In genomic region chr12:31633970-31634342, GRCm38 (mm10) we compare ENCODE assay signal across 8 mouse cellular contexts. TPM values are rescaled to one million over a fixed set of nuclear protein-coding genes. Genes with fewer than 3 reads are reported as not detected.
A peak's percentile ranks its signal among the peaks of the same experiment; 100 is the strongest.
DNase-seq lines count a peak whose midpoint lies in the region; ATAC-seq and TF ChIP-seq lines count a peak whose summit lies in the region.

No protein-coding gene starts in this region.

- no peaks in the 10 kb centered on the region for H3K9me3 ChIP-seq in ES-E14 (ENCODE audit: control insufficient read depth, insufficient read depth, low read depth, low read length)
- H3K9me3 ChIP-seq in erythroblast, embryonic 14.5 days (ENCODE audit: control insufficient read depth, low read length), result no peaks in the 10 kb centered on the region
- no peaks in the 10 kb centered on the region for H3K9me3 ChIP-seq in hindbrain, embryonic 15.5 days
- H3K9me3 ChIP-seq in lung, postnatal 0 days (ENCODE audit: low read length), result no peaks in the 10 kb centered on the region

- H3K4me2 ChIP-seq in hindbrain, embryonic 15.5 days, result peak overlapping the region; percentile 84
- H3K4me2 ChIP-seq in lung, postnatal 0 days (replicated peaks; ENCODE audit: low read depth, low read length), result peak overlapping the region; percentile 77

- no peak for TF ChIP-seq EP300 in lung, postnatal 0 days (IDR thresholded peaks at IDR 0.05)

- WGBS in hindbrain, embryonic 15.5 days, result 9% methylated on average over 13 of the region's 13 CpGs
- 9% methylated on average over 13 of the region's 13 CpGs for WGBS in lung, postnatal 0 days

- TF ChIP-seq CTCF in lung, postnatal 0 days (IDR thresholded peaks at IDR 0.05), result no peak

- in situ Hi-C loops in ES-E14 (cut with MboI; ENCODE audit: low sequenced_read_pairs in 2 of 2, unreplicated experiment in 2 of 2), result no loop called here

- peak; percentile 6 for DNase-seq in gastrocnemius, postnatal 10 days
- DNase-seq in gastrocnemius, postnatal 14 days, result no peak
- DNase-seq in ES-E14 (ENCODE audit: low read depth, low spot score), result peak; percentile 26
- peak; percentile 40 for DNase-seq in lung, postnatal 0 days (ENCODE audit: low spot score)
- DNase-seq in spleen, adult 18-20 months, result peak; percentile 5 to 34
- no peak for DNase-seq in yolk sac, embryonic 10.5 days (ENCODE audit: low spot score)

- peak overlapping the region; percentile 72 to 73 for H3K4me3 ChIP-seq in ES-E14 (ENCODE audit: insufficient read depth in 1 of 2, low read depth in 1 of 2, low read length in 2 of 2, poor library complexity in 1 of 2, severe bottlenecking in 1 of 2)
- peak overlapping the region; percentile 79 for H3K4me3 ChIP-seq in erythroblast, embryonic 14.5 days (replicated peaks)
- peak overlapping the region; percentile 56 for H3K4me3 ChIP-seq in hindbrain, embryonic 15.5 days
- H3K4me3 ChIP-seq in lung, postnatal 0 days (ENCODE audit: low read depth, low read length), result peak overlapping the region; percentile 56

- peak overlapping the region; percentile 88 for H3K9ac ChIP-seq in ES-E14 (ENCODE audit: insufficient read depth, low read depth, low read length, poor library complexity, severe bottlenecking)
- peak overlapping the region; percentile 68 for H3K9ac ChIP-seq in hindbrain, embryonic 15.5 days
- peak overlapping the region; percentile 68 for H3K9ac ChIP-seq in lung, postnatal 0 days (replicated peaks; ENCODE audit: low read depth)

- H3K4me1 ChIP-seq in ES-E14 (ENCODE audit: control insufficient read depth in 2 of 2, insufficient read depth in 2 of 2, low read length in 2 of 2, poor library complexity in 1 of 2), result peaks cover 0 to 4% of the 10 kb centered on the region in 2 experiments; a peak in 1 of 4 replicates
- peaks cover 23% of the 10 kb centered on the region for H3K4me1 ChIP-seq in erythroblast, embryonic 14.5 days (ENCODE audit: control insufficient read depth)
- peaks cover 17% of the 10 kb centered on the region for H3K4me1 ChIP-seq in hindbrain, embryonic 15.5 days (replicated peaks)
- no peaks in the 10 kb centered on the region; the same call in 1 of the 2 replicates for H3K4me1 ChIP-seq in lung, postnatal 0 days (ENCODE audit: insufficient read depth, low read depth, low read length)

- H3K36me3 ChIP-seq in ES-E14 (ENCODE audit: control insufficient read depth, insufficient read depth, low read length, poor library complexity, severe bottlenecking), result no peaks in the 10 kb centered on the region
- H3K36me3 ChIP-seq in erythroblast, embryonic 14.5 days (ENCODE audit: control insufficient read depth), result peaks cover 9% of the 10 kb centered on the region
- H3K36me3 ChIP-seq in hindbrain, embryonic 15.5 days, result no peaks in the 10 kb centered on the region
- H3K36me3 ChIP-seq in lung, postnatal 0 days (ENCODE audit: insufficient read depth, low read length), result no peaks in the 10 kb centered on the region

- intact Hi-C loops in gastrocnemius, postnatal 14 days (cut with DNase I; ENCODE audit: low total_unique reads), result no loop called here

- H3K27me3 ChIP-seq in erythroblast, embryonic 14.5 days (ENCODE audit: control insufficient read depth), result no peaks in the 10 kb centered on the region
- H3K27me3 ChIP-seq in hindbrain, embryonic 15.5 days, result no peaks in the 10 kb centered on the region
- no peaks in the 10 kb centered on the region for H3K27me3 ChIP-seq in lung, postnatal 0 days (replicated peaks; ENCODE audit: insufficient read depth, low read length)

- H3K27ac ChIP-seq in ES-E14 (ENCODE audit: insufficient read depth, low read depth, low read length, poor library complexity, severe bottlenecking), result no peak overlapping the region
- peak overlapping the region; percentile 77; the same call in 1 of the 2 replicates for H3K27ac ChIP-seq in hindbrain, embryonic 15.5 days (replicated peaks)
- H3K27ac ChIP-seq in lung, postnatal 0 days (ENCODE audit: low read length), result peak overlapping the region; percentile 68; the same call in 1 of the 2 replicates

- ATAC-seq in hindbrain, embryonic 15.5 days (ENCODE audit: low FRiP score, low read depth), result peak; percentile 47; the same call in 1 of the 2 replicates
- ATAC-seq in lung, postnatal 0 days, result peak; percentile 53

TF ChIP-seq in ES-E14, 5 proteins besides CTCF, POLR2A, EP300 and RAD21:
- TF ChIP-seq MAFK (IDR thresholded peaks at IDR 0.05; ENCODE audit: insufficient read depth, low read depth, low read length), result no peak
- no peak for TF ChIP-seq ZC3H11A (IDR thresholded peaks at IDR 0.05; ENCODE audit: borderline replicate concordance, low read depth, low read length)
- TF ChIP-seq HCFC1 (IDR thresholded peaks at IDR 0.05; ENCODE audit: borderline replicate concordance, insufficient read depth, low read length), result no peak
- TF ChIP-seq CHD2 (IDR thresholded peaks at IDR 0.05; ENCODE audit: low read depth, low read length), result no peak
- no peak for TF ChIP-seq ZNF384 (IDR thresholded peaks at IDR 0.05; ENCODE audit: low read depth, low read length)

RNA-seq across cellular contexts. Expression of gene Bcap29, which starts 0.5 kb away (rescaled TPM):
- 10 to 100 TPM; 22.0 to 23.9 TPM for total RNA-seq in gastrocnemius, postnatal 10 days (2021)
- 10 to 100 TPM; 25.6 to 26.9 TPM for total RNA-seq in gastrocnemius, postnatal 14 days (2021)
- 12.4 and 19.8 TPM in 2 replicates for total RNA-seq in ES-E14 (2012; rRNA removed)
- polyA plus RNA-seq in erythroblast, embryonic 14.5 days (2012), result 0.14 and 0.32 TPM in 2 replicates
- polyA plus RNA-seq in hindbrain, embryonic 15.5 days (2015; fragmentation: Nextera tagmentation; extraction: Ambion mirVana), result 28.0 and 29.7 TPM in 2 replicates
- polyA plus RNA-seq in lung, postnatal 0 days (2015; fragmentation: Nextera tagmentation; extraction: Ambion mirVana), result 30.1 and 30.3 TPM in 2 replicates

RNA-seq across cellular contexts. Expression of gene Dus4l, which starts 20.7 kb away (rescaled TPM):
- total RNA-seq in gastrocnemius, postnatal 10 days (2021), result 1 to 10 TPM; 4.7 to 5.6 TPM
- 1 to 10 TPM; 3.0 to 4.8 TPM for total RNA-seq in gastrocnemius, postnatal 14 days (2021)
- 8.7 and 9.1 TPM in 2 replicates for total RNA-seq in ES-E14 (2012; rRNA removed)
- polyA plus RNA-seq in erythroblast, embryonic 14.5 days (2012), result 0.29 TPM in 1 of 2 replicates, not detected in the other
- 7.2 and 9.0 TPM in 2 replicates for polyA plus RNA-seq in hindbrain, embryonic 15.5 days (2015; fragmentation: Nextera tagmentation; extraction: Ambion mirVana)
- polyA plus RNA-seq in lung, postnatal 0 days (2015; fragmentation: Nextera tagmentation; extraction: Ambion mirVana), result 7.4 and 8.9 TPM in 2 replicates

RNA-seq across cellular contexts. Expression of gene Cog5, which starts 20.7 kb away (rescaled TPM):
- 10 to 100 TPM; 24.9 to 26.4 TPM for total RNA-seq in gastrocnemius, postnatal 10 days (2021)
- total RNA-seq in gastrocnemius, postnatal 14 days (2021), result 10 to 100 TPM; 20.1 to 22.6 TPM
- total RNA-seq in ES-E14 (2012; rRNA removed), result 33.3 and 37.5 TPM in 2 replicates
- polyA plus RNA-seq in erythroblast, embryonic 14.5 days (2012), result 0.03 and 0.07 TPM in 2 replicates
- 26.9 and 28.1 TPM in 2 replicates for polyA plus RNA-seq in hindbrain, embryonic 15.5 days (2015; fragmentation: Nextera tagmentation; extraction: Ambion mirVana)
- polyA plus RNA-seq in lung, postnatal 0 days (2015; fragmentation: Nextera tagmentation; extraction: Ambion mirVana), result 17.0 and 21.9 TPM in 2 replicates

Comparison
In these comparisons a context has a peak if more than half of its experiments do, and no peak if none do; other contexts are left out.
1. DNase-seq: peak in gastrocnemius, postnatal 10 days (single experiment), ES-E14 (single experiment), lung, postnatal 0 days (single experiment) and spleen, adult 18-20 months (2 of 2); none in gastrocnemius, postnatal 14 days (single experiment) and yolk sac, embryonic 10.5 days (single experiment).
2. Peak in every context shown above with its lines, with median percentiles within 50 percentile points of each other: H3K4me3 ChIP-seq and H3K9ac ChIP-seq.